Mouse (Mus musculus) heart, postnatal 0 days (tissue): ENCODE measurements at regions not wholly inside any gene's neighbourhood (a gene's known extent, or its start where the extent isn't known, plus 50 kb on each side); places are given as distances from the start of the nearest gene placed in this dataset.

ENCODE experiments used
- CTCF ChIP-seq: IDR thresholded peaks from 2 replicates; pipeline ENCODE4 v1.5.1; 2016; ENCODE audit warnings: antibody characterized with exemption, control low read depth, low read depth
- EP300 ChIP-seq: IDR thresholded peaks from 2 replicates; pipeline ENCODE4 v1.6.1; 2016; ENCODE audit warnings: antibody characterized with exemption, low read depth

DNA sequence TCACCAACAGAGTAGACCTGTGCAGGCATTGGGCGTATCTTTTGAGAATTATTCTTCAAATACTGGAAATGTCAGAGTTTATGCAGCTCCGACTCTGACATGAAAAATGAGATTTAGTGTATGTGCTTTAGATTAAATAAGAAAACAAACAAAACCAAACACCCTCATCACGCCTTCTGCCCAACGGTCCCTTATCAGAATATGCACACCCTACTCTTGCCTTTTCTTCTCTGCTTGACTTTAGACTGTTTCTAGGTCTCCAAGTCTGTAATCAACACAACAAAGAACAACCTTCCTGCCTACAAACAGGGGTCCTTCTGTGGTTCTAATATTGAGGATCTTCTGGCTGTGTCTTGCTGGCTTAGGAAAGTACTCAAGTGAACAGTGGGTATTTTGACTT, 153.8 kb upstream of the Kbtbd8 start:
- TF ChIP-seq CTCF (no peak), EP300 (no peak)
